Mouse (Mus musculus) C2C12 (cell line): Measurements from ENCODE around the gene A630001G21Rik. TPM values are rescaled to one million over a fixed set of nuclear protein-coding genes. Genes with fewer than 3 reads are reported as not detected.

Source experiments
- H3K27me3 ChIP-seq: one replicate; pipeline ENCODE4 v1.6.1; 2011; ENCODE audit not compliant: control insufficient read depth, insufficient read depth, insufficient read length
- H3K36me3 ChIP-seq: one replicate; pipeline ENCODE4 v1.6.1; 2011; ENCODE audit not compliant: control insufficient read depth, insufficient read depth
- H3K4me3 ChIP-seq: one replicate; pipeline ENCODE4 v1.5.1; 2011; ENCODE audit warnings: mild to moderate bottlenecking, control low read depth; ENCODE audit not compliant: poor library complexity, insufficient read depth, severe bottlenecking
- H3K79me2 ChIP-seq: one replicate; pipeline ENCODE4 v1.6.1; 2011; ENCODE audit not compliant: control insufficient read depth, insufficient read depth
- H3K79me3 ChIP-seq: one replicate; pipeline ENCODE4 v1.6.1; 2011; ENCODE audit warnings: low read depth, control low read depth
- H3ac ChIP-seq: one replicate; pipeline ENCODE3; 2011; ENCODE audit warnings: low read depth; ENCODE audit not compliant: control insufficient read depth, insufficient read length
- CEBPB ChIP-seq: IDR thresholded peaks from one replicate; pipeline ENCODE4 v1.6.1; 2011; ENCODE audit warnings: low read depth, mild to moderate bottlenecking, control low read depth, moderate library complexity
- CTCF ChIP-seq: IDR thresholded peaks from one replicate; pipeline ENCODE4 v1.5.1; 2011; ENCODE audit not compliant: control insufficient read depth, insufficient read depth, insufficient read length
- FOSL1 ChIP-seq: IDR thresholded peaks from one replicate; pipeline ENCODE4 v1.8.0; 2011; ENCODE audit warnings: mild to moderate bottlenecking, low read length; ENCODE audit not compliant: poor library complexity, insufficient read depth, severe bottlenecking
- MAX ChIP-seq: IDR thresholded peaks from one replicate; pipeline ENCODE4 v1.6.1; 2011; ENCODE audit warnings: mild to moderate bottlenecking, control low read depth
- MYOD1 ChIP-seq: IDR thresholded peaks from one replicate; pipeline ENCODE4 v1.6.1; 2011; ENCODE audit warnings: low read depth; ENCODE audit not compliant: control insufficient read depth, insufficient read length
- MYOG ChIP-seq: IDR thresholded peaks from one replicate; pipeline ENCODE4 v1.6.1; 2011; ENCODE audit not compliant: control insufficient read depth, insufficient read length; ENCODE audit errors: extremely low read depth
- USF1 ChIP-seq: IDR thresholded peaks from one replicate; pipeline ENCODE4 v1.6.1; 2011; ENCODE audit warnings: low read depth, mild to moderate bottlenecking, control low read depth, moderate library complexity
- polyA plus RNA-seq: library from polyadenylated mRNA; unstranded; fragments of >200 nt; fragmentation: generic; extraction: Trizol; gene quantifications from one replicate; pipeline ENCODE4 v1.2.1, GENCODE M21; 2012; ENCODE audit warnings: missing spikeins

The A630001G21Rik gene
- polyA plus RNA-seq, 1 experiment = 0.08 TPM

- H3K27me3 ChIP-seq = no peaks in the 10 kb centered on the region
- H3ac ChIP-seq = no peak overlapping the region
- no peaks in the 10 kb centered on the region for H3K79me2 ChIP-seq
- TF ChIP-seq USF1 (no peak), MYOG (no peak), CEBPB (no peak), FOSL1 (no peak), MYOD1 (no peak)
- no peak overlapping the region for H3K4me3 ChIP-seq
- no peaks in the 10 kb centered on the region for H3K79me3 ChIP-seq
- H3K36me3 ChIP-seq = no peaks in the 10 kb centered on the region
Observed at GRCm38 (mm10) chr1:85703245-85704186, 74.9 kb downstream of the A630001G21Rik start.

- no peaks in the 10 kb centered on the region for H3K27me3 ChIP-seq
- no peaks in the 10 kb centered on the region for H3K79me2 ChIP-seq
- no peaks in the 10 kb centered on the region for H3K79me3 ChIP-seq
- TF ChIP-seq USF1 (no peak), MAX (no peak), CEBPB (no peak), FOSL1 (no peak), MYOG (no peak), MYOD1 (no peak), CTCF (no peak)
- H3K4me3 ChIP-seq = no peak overlapping the region
- H3ac ChIP-seq = no peak overlapping the region
- H3K36me3 ChIP-seq = no peaks in the 10 kb centered on the region
Observed at GRCm38 (mm10) chr1:85702531-85702930, 75.9 kb downstream of the A630001G21Rik start.

GRCm38 (mm10) chr1:85697721-85698493, 80.5 kb downstream of the A630001G21Rik start:
- TF ChIP-seq FOSL1 = no peak
- TF ChIP-seq MYOD1 = no peak
- no peak for TF ChIP-seq CTCF
- TF ChIP-seq MAX = no peak
- TF ChIP-seq USF1 = no peak
- no peak for TF ChIP-seq CEBPB
- no peak for TF ChIP-seq MYOG
- no peak overlapping the region for H3ac ChIP-seq
- H3K4me3 ChIP-seq = no peak overlapping the region
- H3K79me3 ChIP-seq = no peaks in the 10 kb centered on the region
- no peaks in the 10 kb centered on the region for H3K79me2 ChIP-seq
- H3K27me3 ChIP-seq = no peaks in the 10 kb centered on the region
- H3K36me3 ChIP-seq = no peaks in the 10 kb centered on the region

- no peaks in the 10 kb centered on the region for H3K27me3 ChIP-seq
- no peaks in the 10 kb centered on the region for H3K79me2 ChIP-seq
- H3K4me3 ChIP-seq = no peak overlapping the region
- H3ac ChIP-seq = no peak overlapping the region
- H3K79me3 ChIP-seq = no peaks in the 10 kb centered on the region
- H3K36me3 ChIP-seq = no peaks in the 10 kb centered on the region
- no peak for TF ChIP-seq FOSL1
- TF ChIP-seq MYOD1 = no peak
- TF ChIP-seq MAX = no peak
- TF ChIP-seq CTCF = no peak
- TF ChIP-seq CEBPB = no peak
- no peak for TF ChIP-seq MYOG
- TF ChIP-seq USF1 = no peak
Observed at GRCm38 (mm10) chr1:85695646-85696045, 82.8 kb downstream of the A630001G21Rik start.

GRCm38 (mm10) chr1:85693280-85693679, 85.2 kb downstream of the A630001G21Rik start:
- H3K79me3 ChIP-seq = no peaks in the 10 kb centered on the region
- no peaks in the 10 kb centered on the region for H3K27me3 ChIP-seq
- no peak overlapping the region for H3ac ChIP-seq
- H3K36me3 ChIP-seq = no peaks in the 10 kb centered on the region
- no peak overlapping the region for H3K4me3 ChIP-seq
- no peaks in the 10 kb centered on the region for H3K79me2 ChIP-seq
- TF ChIP-seq MAX (no peak), USF1 (no peak), MYOD1 (no peak), FOSL1 (no peak), CEBPB (no peak), MYOG (no peak), CTCF (no peak)
